Mouse (Mus musculus) heart, embryonic 16.5 days (tissue): ENCODE measurements around the gene Ybey. TPM values are rescaled to one million over a fixed set of nuclear protein-coding genes. Genes with fewer than 3 reads are reported as not detected.

Experiments
- ATAC-seq: fragments of 200-750 bp; cut with Nextera tagmentation; replicated peaks from 2 replicates; pipeline ENCODE4 v1.8.0; 2017; ENCODE audit warnings: moderate number of reproducible peaks; ENCODE audit not compliant: insufficient read depth, low FRiP score; ENCODE audit errors: extremely low read depth
- H3K27ac ChIP-seq: fragments of 300-500 bp; sonication (generic); 2 replicates; pipeline ENCODE4 v1.5.1; 2014; ENCODE audit warnings: mild to moderate bottlenecking, low read length, control low read depth, moderate library complexity
- H3K27me3 ChIP-seq: fragments of 300-500 bp; sonication (generic); 2 replicates; pipeline ENCODE4 v1.6.1; 2014; ENCODE audit warnings: low read length, mixed read lengths; ENCODE audit not compliant: control insufficient read depth, insufficient read depth
- H3K36me3 ChIP-seq: fragments of 300-500 bp; sonication (generic); 2 replicates; pipeline ENCODE4 v1.6.1; 2014; ENCODE audit not compliant: control insufficient read depth, insufficient read depth
- H3K4me1 ChIP-seq: fragments of 300-500 bp; sonication (generic); 2 replicates; pipeline ENCODE4 v1.6.1; 2014; ENCODE audit warnings: low read length, mixed read lengths; ENCODE audit not compliant: control insufficient read depth, insufficient read depth
- H3K4me2 ChIP-seq: fragments of 300-500 bp; sonication (generic); 2 replicates; pipeline ENCODE4 v1.6.1; 2014; ENCODE audit warnings: low read depth, mild to moderate bottlenecking, control low read depth, low read length
- H3K4me3 ChIP-seq: fragments of 300-500 bp; sonication (generic); 2 replicates; pipeline ENCODE4 v1.5.1; 2014; ENCODE audit warnings: mild to moderate bottlenecking, control low read depth, low read length
- H3K9ac ChIP-seq: fragments of 300-500 bp; sonication (generic); 2 replicates; pipeline ENCODE4 v1.6.1; 2014; ENCODE audit warnings: low read length, control low read depth
- H3K9me3 ChIP-seq: fragments of 300-500 bp; sonication (generic); replicated peaks from 2 replicates; pipeline ENCODE4 v1.6.1; 2016; ENCODE audit warnings: low read length; ENCODE audit not compliant: control insufficient read depth
- WGBS: fragments of 180-500 bp; shearing (Covaris S2); extraction: QIAGEN DNeasy Blood & Tissue Kit; methylation state at CpG from one replicate; pipeline ENCODE4 v1.1.7; 2014; 5-methylcytosine and 5-hydroxymethylcytosine counted together
- polyA plus RNA-seq: library from polyadenylated mRNA; unstranded; fragments of >200 nt; fragmentation: Nextera tagmentation; extraction: Ambion mirVana; gene quantifications from 2 replicates; pipeline ENCODE4 v1.2.1, GENCODE M21; 2015

Gene Ybey
- 4.9 and 5.4 TPM in 2 replicates for polyA plus RNA-seq

DNA sequence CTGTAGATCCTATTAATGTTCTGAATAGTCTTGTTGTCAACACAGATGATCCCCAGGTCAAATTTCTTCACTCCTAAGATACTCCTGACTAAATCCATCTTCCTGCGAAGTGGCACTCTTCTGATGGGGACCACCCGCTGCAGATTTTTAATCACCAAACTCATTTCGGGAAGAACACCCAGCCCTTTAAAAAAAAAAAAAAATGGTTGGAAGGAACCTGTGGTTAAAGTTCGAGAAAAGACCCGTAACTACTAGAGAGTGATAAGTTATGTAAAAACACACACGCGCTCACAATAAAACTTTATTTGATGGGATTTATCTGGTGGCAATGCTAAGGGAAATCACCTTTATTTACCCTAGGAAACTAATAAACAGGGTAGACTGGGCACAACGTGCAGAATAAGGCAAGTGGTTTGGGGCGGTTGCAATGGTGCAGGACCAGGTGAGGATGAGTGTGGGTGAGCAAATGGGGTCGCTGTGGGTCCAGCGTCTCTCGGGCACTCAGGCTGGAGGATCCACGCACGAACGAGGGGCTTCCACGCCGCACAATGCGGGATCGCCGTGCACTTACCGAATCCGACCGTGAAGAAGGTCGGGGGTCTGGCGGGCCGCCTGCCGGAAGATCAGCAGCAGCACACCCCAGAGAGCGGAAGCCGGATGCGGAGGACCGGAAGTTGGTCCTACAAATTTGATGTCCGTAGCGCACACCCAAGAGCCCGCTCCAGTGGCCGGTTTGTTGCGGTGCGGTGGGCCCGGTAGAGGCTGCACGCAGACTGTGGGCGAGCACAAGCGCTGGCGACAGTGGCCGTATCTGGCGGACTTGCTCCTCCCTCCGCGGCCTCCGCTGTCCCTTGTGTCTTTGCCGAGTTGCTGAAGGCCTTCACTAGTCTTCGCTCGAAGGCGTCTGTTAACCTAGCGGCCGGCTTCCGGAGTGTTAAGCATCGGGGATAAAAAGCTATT, at the start of gene Ybey, which contains the start of gene Mcm3ap:
Ybey (minus strand) TSS at position 912 of the 960 bp plus-strand sequence.
Mcm3ap (plus strand) TSS at position 725 of the 960 bp plus-strand sequence.
- H3K4me1 ChIP-seq, result peaks cover 9% of the 10 kb centered on the region
- H3K9ac ChIP-seq, result peak within 1 kb of the TSS; percentile 97
- peak; percentile 93 for ATAC-seq
- no peaks in the 10 kb centered on the region for H3K9me3 ChIP-seq
- H3K36me3 ChIP-seq, result peaks cover 22% of the 10 kb centered on the region
- 1% methylated on average over 55 of the region's 55 CpGs for WGBS
- peak within 1 kb of the TSS; percentile 92 for H3K4me3 ChIP-seq
- peak within 1 kb of the TSS; percentile 79 for H3K4me2 ChIP-seq
- no peaks in the 10 kb centered on the region for H3K27me3 ChIP-seq
- peak within 1 kb of the TSS; percentile 90 for H3K27ac ChIP-seq

DNA sequence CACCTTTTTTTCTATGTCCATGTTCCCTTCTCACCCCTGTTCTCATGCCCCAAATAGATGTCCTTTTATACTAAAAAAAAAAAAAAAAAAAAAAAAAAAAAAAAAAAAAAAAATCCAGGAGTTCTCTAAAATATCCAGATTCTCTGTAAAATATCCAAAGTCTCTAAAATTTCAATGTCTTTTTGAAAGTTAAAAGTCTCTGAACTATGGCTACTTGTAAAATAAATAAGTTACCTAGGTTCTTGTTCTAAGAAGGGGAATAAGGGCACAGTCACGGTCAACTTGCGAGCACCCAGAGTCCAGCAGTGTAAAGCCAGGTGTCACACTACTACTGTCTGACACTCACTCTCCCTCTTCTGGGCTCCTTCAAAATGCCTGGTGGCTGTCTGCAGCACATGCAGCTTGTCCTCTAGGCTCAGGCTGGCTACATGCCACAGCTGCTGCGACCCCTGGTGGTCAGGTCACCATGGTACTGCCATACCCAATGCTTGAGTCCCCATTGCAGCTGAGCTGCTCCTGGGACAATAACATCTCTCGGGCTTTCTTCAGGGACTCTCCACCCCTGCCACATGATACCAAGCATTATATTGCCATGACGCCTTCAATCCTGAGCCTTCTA, 44.2 kb upstream of the Ybey start:
- no peak overlapping the region for H3K9ac ChIP-seq
- H3K36me3 ChIP-seq, result peaks cover 38% of the 10 kb centered on the region
- no peak overlapping the region for H3K27ac ChIP-seq
- no peaks in the 10 kb centered on the region for H3K9me3 ChIP-seq
- H3K4me1 ChIP-seq, result no peaks in the 10 kb centered on the region
- 38% methylated on average over 5 of the region's 5 CpGs for WGBS
- no peak overlapping the region for H3K4me2 ChIP-seq
- H3K4me3 ChIP-seq, result no peak overlapping the region
- no peaks in the 10 kb centered on the region for H3K27me3 ChIP-seq
- ATAC-seq, result peak; percentile 84

DNA sequence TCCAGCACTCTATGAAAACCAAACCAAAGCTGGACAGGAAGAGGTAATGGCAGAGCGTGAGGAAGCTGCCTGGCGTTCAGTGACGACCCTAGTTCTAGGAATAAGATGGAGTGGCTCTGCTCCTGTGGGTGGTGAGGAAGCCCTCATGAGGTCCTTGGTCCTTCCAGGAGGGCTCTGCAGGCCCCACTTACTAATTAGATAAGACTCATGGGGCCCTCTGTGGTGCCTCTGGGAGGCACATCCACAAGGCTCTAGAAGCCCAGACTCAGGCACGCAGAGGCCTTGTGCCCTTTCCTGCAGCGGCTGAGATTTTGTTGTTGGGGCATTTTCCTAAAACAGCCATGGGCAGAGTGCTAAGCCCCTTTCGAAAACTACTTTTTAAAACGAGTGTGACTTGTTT, 37.0 kb upstream of the Ybey start:
- no peak overlapping the region for H3K4me3 ChIP-seq
- ATAC-seq, result no peak
- H3K4me1 ChIP-seq, result no peaks in the 10 kb centered on the region
- no peak overlapping the region for H3K9ac ChIP-seq
- no peak overlapping the region for H3K27ac ChIP-seq
- H3K9me3 ChIP-seq, result no peaks in the 10 kb centered on the region
- H3K36me3 ChIP-seq, result peaks cover 62% of the 10 kb centered on the region
- 82% methylated on average over 7 of the region's 7 CpGs for WGBS
- no peaks in the 10 kb centered on the region for H3K27me3 ChIP-seq
- no peak overlapping the region for H3K4me2 ChIP-seq

- no peak for ATAC-seq
- Histone ChIP-seq H3K27ac (no peak overlapping the region), H3K9ac (no peak overlapping the region), H3K36me3 (peaks cover 71% of the 10 kb centered on the region), H3K4me3 (no peak overlapping the region), H3K4me2 (no peak overlapping the region), H3K9me3 (no peaks in the 10 kb centered on the region), H3K4me1 (no peaks in the 10 kb centered on the region), H3K27me3 (no peaks in the 10 kb centered on the region)
- WGBS, result 84% methylated on average over 11 of the region's 11 CpGs
Measured at GRCm38 (mm10) chr10:76504271-76504943, 35.5 kb upstream of the Ybey start.

DNA sequence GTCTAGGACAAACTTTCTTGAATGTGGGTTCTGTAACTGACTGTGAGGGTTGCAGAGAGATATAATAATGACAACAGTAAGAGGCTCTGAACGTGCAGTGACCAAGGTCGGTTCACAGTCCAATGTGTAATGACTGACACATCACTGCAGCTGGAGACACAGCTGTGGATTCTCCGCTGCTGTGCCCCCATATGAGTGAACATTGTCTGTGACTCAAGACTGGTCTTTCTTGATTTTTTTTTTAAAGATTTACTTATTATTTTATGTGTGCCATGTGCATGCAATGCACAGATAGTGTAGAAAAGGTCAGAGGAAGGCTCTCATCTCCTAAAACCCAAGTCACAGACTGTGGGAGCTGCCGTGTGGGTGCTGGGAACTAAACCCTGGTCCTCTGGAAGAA, 28.6 kb upstream of the Ybey start:
- H3K27me3 ChIP-seq, result no peaks in the 10 kb centered on the region
- peaks cover 59% of the 10 kb centered on the region for H3K36me3 ChIP-seq
- 93% methylated on average over 4 of the region's 4 CpGs for WGBS

GRCm38 (mm10) chr10:76496366-76496765, 27.5 kb upstream of the Ybey start:
- Histone ChIP-seq H3K27me3 (no peaks in the 10 kb centered on the region), H3K36me3 (peaks cover 55% of the 10 kb centered on the region), H3K4me1 (peaks cover 8% of the 10 kb centered on the region; the same call in 1 of the 2 replicates), H3K4me2 (peak overlapping the region; percentile 33; the same call in 1 of the 2 replicates), H3K4me3 (no peak overlapping the region), H3K27ac (peak overlapping the region; percentile 79), H3K9ac (no peak overlapping the region), H3K9me3 (no peaks in the 10 kb centered on the region)
- 46% methylated on average over 7 of the region's 7 CpGs for WGBS
- peak; percentile 37; the same call in 1 of the 2 replicates for ATAC-seq

More for the DNA sequence above, 28.6 kb upstream of the Ybey start:
- H3K9me3 ChIP-seq, result no peaks in the 10 kb centered on the region
- H3K4me2 ChIP-seq, result no peak overlapping the region
- no peak overlapping the region for H3K4me3 ChIP-seq
- H3K9ac ChIP-seq, result no peak overlapping the region
- no peak for ATAC-seq
- peaks cover 8% of the 10 kb centered on the region; the same call in 1 of the 2 replicates for H3K4me1 ChIP-seq
- H3K27ac ChIP-seq, result no peak overlapping the region

- no peak for ATAC-seq
- peak overlapping the region; percentile 79 for H3K27ac ChIP-seq
- no peak overlapping the region for H3K9ac ChIP-seq
- peaks cover 8% of the 10 kb centered on the region; the same call in 1 of the 2 replicates for H3K4me1 ChIP-seq
- H3K9me3 ChIP-seq, result no peaks in the 10 kb centered on the region
- H3K36me3 ChIP-seq, result peaks cover 57% of the 10 kb centered on the region
- no peaks in the 10 kb centered on the region for H3K27me3 ChIP-seq
- 81% methylated on average over 6 of the region's 6 CpGs for WGBS
- H3K4me3 ChIP-seq, result no peak overlapping the region
- no peak overlapping the region for H3K4me2 ChIP-seq
Measured at GRCm38 (mm10) chr10:76495501-76495900, 26.6 kb upstream of the Ybey start.

DNA sequence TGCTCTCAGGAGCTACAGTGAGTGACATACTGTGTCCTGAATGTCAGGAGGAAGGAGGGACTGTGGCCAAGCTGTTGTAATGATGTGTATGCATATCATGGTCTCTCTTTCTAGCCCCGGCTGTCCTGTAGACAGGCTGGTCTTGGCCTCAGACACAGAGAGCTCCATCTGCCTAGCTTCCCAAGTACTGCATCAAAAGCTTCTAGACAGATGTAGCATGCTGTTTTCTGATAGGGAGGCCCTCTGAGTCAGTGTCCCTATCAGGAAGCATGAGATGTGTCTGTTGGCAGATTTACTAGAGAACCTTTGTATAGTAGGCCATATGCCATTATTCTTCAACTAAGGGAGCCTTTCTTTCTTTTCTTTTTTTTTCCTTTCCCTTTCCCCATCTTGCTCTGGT, 24.6 kb upstream of the Ybey start:
- no peak overlapping the region for H3K9ac ChIP-seq
- no peak overlapping the region for H3K4me2 ChIP-seq
- WGBS, result 56% methylated on average over 1 of the region's 1 CpGs
- H3K27ac ChIP-seq, result no peak overlapping the region
- no peak for ATAC-seq
- H3K36me3 ChIP-seq, result peaks cover 59% of the 10 kb centered on the region
- H3K27me3 ChIP-seq, result no peaks in the 10 kb centered on the region
- peaks cover 8% of the 10 kb centered on the region; the same call in 1 of the 2 replicates for H3K4me1 ChIP-seq
- H3K9me3 ChIP-seq, result no peaks in the 10 kb centered on the region
- H3K4me3 ChIP-seq, result no peak overlapping the region
